Mouse (Mus musculus) liver, embryonic 14.5 days (tissue): ENCODE measurements around the gene Gm17655. TPM values are rescaled to one million over a fixed set of nuclear protein-coding genes. Genes with fewer than 3 reads are reported as not detected.
"Not testable (repeated sequence)": the region's sequence is repeated elsewhere in the genome, so short reads cannot be mapped to it uniquely, and the experiment has no call there.

Experiments used
- ATAC-seq: fragments of 200-750 bp; cut with Nextera tagmentation; 2 replicates; pipeline ENCODE4 v1.8.0; 2017; ENCODE audit warnings: moderate number of reproducible peaks, mild to moderate bottlenecking, moderate library complexity; ENCODE audit not compliant: insufficient read depth
- DNase-seq, 3 experiments: peaks; one replicate each; pipeline ENCODE4 v3.0.0-alpha.2; 2012 to 2013; ENCODE audit warnings: low read depth in 3 of 3, low spot score in 3 of 3
- H3K27ac ChIP-seq: fragments of 300-500 bp; sonication (generic); 2 replicates; pipeline ENCODE4 v1.5.1; 2014; ENCODE audit warnings: moderate library complexity, mild to moderate bottlenecking, control low read depth, inconsistent platforms
- H3K27me3 ChIP-seq: fragments of 300-500 bp; sonication (generic); 2 replicates; pipeline ENCODE4 v1.6.1; 2014; ENCODE audit warnings: mild to moderate bottlenecking, low read length, moderate library complexity; ENCODE audit not compliant: control insufficient read depth, insufficient read depth
- H3K36me3 ChIP-seq: fragments of 300-500 bp; sonication (generic); replicated peaks from 2 replicates; pipeline ENCODE4 v1.6.1; 2014; ENCODE audit warnings: low read depth; ENCODE audit not compliant: control insufficient read depth, insufficient read depth
- H3K4me1 ChIP-seq, 2 experiments: fragments of 200-500 bp in 1 of 2; fragments of 300-500 bp in 1 of 2; sonication (generic) in 1 of 2; replicated peaks; 2 replicates each; pipeline ENCODE4 v1.6.1; 2012 to 2014; ENCODE audit warnings: antibody characterized with exemption in 1 of 2, inconsistent platforms in 1 of 2, low read length in 1 of 2; ENCODE audit not compliant: control insufficient read depth in 2 of 2, insufficient read depth in 2 of 2
- H3K4me2 ChIP-seq: fragments of 300-500 bp; sonication (generic); 2 replicates; pipeline ENCODE4 v1.6.1; 2014; ENCODE audit warnings: low read depth, mild to moderate bottlenecking, control low read depth, moderate library complexity
- H3K4me3 ChIP-seq, 2 experiments: fragments of 200-500 bp in 1 of 2; fragments of 300-500 bp in 1 of 2; sonication (generic) in 1 of 2; 2 replicates each; pipeline ENCODE4 v1.5.1; 2012 to 2014; ENCODE audit warnings: low read depth in 2 of 2, low read length in 2 of 2, mild to moderate bottlenecking in 2 of 2, control low read depth in 1 of 2, inconsistent platforms in 1 of 2, moderate library complexity in 1 of 2; ENCODE audit not compliant: insufficient read depth in 1 of 2
- H3K9ac ChIP-seq: fragments of 300-500 bp; sonication (generic); replicated peaks from 2 replicates; pipeline ENCODE4 v1.6.1; 2014; ENCODE audit warnings: mild to moderate bottlenecking, control low read depth, moderate library complexity
- H3K9me3 ChIP-seq: fragments of 300-500 bp; sonication (generic); 2 replicates; pipeline ENCODE4 v1.6.1; 2016; ENCODE audit warnings: low read length, mixed read lengths; ENCODE audit not compliant: control insufficient read depth
- CTCF ChIP-seq: IDR thresholded peaks from 2 replicates; pipeline ENCODE4 v1.5.1; 2016; ENCODE audit warnings: antibody characterized with exemption, low read depth, control low read depth
- EP300 ChIP-seq: IDR thresholded peaks from 2 replicates; pipeline ENCODE4 v1.6.1; 2016; ENCODE audit warnings: antibody characterized with exemption, low read depth
- WGBS: fragments of 180-500 bp; shearing (Covaris S2); extraction: QIAGEN DNeasy Blood & Tissue Kit; methylation state at CpG from one replicate; pipeline ENCODE4 v1.1.7; 2014; ENCODE audit not compliant: insufficient replicate concordance; 5-methylcytosine and 5-hydroxymethylcytosine counted together
- polyA plus RNA-seq, 2 experiments: library from polyadenylated mRNA; depleted of rRNA in 1 of 2; stranded (reverse) in 1 of 2; unstranded in 1 of 2; fragments of >200 nt; fragmentation: Nextera tagmentation in 1 of 2; extraction: Ambion mirVana in 1 of 2; gene quantifications; 2 replicates each; pipeline versions ENCODE4 v1.2.1 to v1.2.3; 2012 to 2014

The Gm17655 gene
- polyA plus RNA-seq (2012; rRNA removed) = 0.30 and 0.59 TPM in 2 replicates
- polyA plus RNA-seq (2014; fragmentation: Nextera tagmentation; extraction: Ambion mirVana) = 2.0 and 2.3 TPM in 2 replicates

DNA sequence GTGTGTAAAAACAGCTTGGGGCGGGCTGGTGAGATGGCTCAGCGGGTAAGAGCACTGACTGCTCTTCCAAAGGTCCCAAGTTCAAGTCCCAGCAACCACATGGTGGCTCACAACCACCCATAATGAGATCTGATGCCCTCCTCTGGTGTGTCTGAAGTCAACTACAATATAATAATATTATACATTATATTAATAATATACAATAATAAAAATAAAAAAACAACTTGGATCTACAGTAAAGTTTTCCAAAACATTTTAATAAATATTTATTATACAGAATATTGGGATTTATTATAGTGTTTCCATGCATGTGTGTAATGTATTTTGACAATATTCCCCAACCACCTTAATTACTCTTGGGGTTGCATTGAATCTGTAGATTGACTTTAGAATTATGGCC lies at the start of gene Gm17655:
Gene Gm17655 (minus strand): TSS at position 101 of the 400 bp plus-strand sequence.
- not testable (repeated sequence) for H3K9ac ChIP-seq, DNase-seq, ATAC-seq, H3K4me2 ChIP-seq, H3K4me3 ChIP-seq, H3K4me1 ChIP-seq, H3K27ac ChIP-seq, H3K27me3 ChIP-seq, H3K36me3 ChIP-seq, H3K9me3 ChIP-seq
- WGBS = 30% methylated on average over 2 of the region's 2 CpGs

GRCm38 (mm10) chr5:110109991-110110441 lies 37.7 kb upstream of the Gm17655 start, which contains the start of gene Zfp605:
Gene Zfp605, plus strand, starts transcription at chr5:110110092.
- H3K4me3 ChIP-seq = peak within 1 kb of the TSS; percentile 70 to 94
- TF ChIP-seq CTCF = no peak
- TF ChIP-seq EP300 = no peak
- H3K9ac ChIP-seq = peak within 1 kb of the TSS; percentile 73
- ATAC-seq (peak; percentile 31), DNase-seq (peak; percentile 58 to 72 (median 60))
- WGBS = 0% methylated on average over 12 of the region's 12 CpGs
- peaks cover 4 to 11% of the 10 kb centered on the region in 2 experiments; a peak in 2 of 4 replicates for H3K4me1 ChIP-seq
- peaks cover 6% of the 10 kb centered on the region; the same call in 1 of the 2 replicates for H3K36me3 ChIP-seq
- H3K27me3 ChIP-seq = no peaks in the 10 kb centered on the region
- H3K27ac ChIP-seq = peak within 1 kb of the TSS; percentile 70
- peak within 1 kb of the TSS; percentile 74 for H3K4me2 ChIP-seq
- H3K9me3 ChIP-seq = no peaks in the 10 kb centered on the region

DNA sequence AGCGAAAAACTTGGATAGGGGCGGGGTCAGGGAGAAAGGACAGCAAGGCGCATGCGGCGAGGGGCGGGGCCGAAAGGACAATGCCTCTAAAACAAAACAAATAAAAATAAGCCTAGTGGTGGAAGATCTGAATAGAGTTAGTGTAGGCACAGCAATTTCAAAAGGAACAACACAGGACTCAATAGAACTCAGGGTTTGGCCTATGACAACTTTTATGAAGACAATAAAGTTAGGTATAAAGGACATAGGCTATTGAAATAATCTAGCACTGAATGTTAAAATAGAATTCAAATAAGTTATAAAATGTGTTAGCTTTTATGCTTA lies 36.0 kb upstream of the Gm17655 start:
- DNase-seq = no peak
- Histone ChIP-seq H3K4me1 (peaks cover 4 to 11% of the 10 kb centered on the region in 2 experiments; a peak in 2 of 4 replicates), H3K36me3 (peaks cover 13% of the 10 kb centered on the region), H3K27me3 (no peaks in the 10 kb centered on the region), H3K9ac (no peak overlapping the region), H3K27ac (no peak overlapping the region), H3K4me2 (peak overlapping the region; percentile 80), H3K9me3 (no peaks in the 10 kb centered on the region), H3K4me3 (peak overlapping the region; percentile 78 to 84; a peak in 3 of 4 replicates)
- TF ChIP-seq EP300 (no peak), CTCF (0 out of 2 replicates have a peak, but pooled peaks have one; percentile 8)
- no peak for ATAC-seq
- WGBS = 2% methylated on average over 7 of the region's 7 CpGs

DNA sequence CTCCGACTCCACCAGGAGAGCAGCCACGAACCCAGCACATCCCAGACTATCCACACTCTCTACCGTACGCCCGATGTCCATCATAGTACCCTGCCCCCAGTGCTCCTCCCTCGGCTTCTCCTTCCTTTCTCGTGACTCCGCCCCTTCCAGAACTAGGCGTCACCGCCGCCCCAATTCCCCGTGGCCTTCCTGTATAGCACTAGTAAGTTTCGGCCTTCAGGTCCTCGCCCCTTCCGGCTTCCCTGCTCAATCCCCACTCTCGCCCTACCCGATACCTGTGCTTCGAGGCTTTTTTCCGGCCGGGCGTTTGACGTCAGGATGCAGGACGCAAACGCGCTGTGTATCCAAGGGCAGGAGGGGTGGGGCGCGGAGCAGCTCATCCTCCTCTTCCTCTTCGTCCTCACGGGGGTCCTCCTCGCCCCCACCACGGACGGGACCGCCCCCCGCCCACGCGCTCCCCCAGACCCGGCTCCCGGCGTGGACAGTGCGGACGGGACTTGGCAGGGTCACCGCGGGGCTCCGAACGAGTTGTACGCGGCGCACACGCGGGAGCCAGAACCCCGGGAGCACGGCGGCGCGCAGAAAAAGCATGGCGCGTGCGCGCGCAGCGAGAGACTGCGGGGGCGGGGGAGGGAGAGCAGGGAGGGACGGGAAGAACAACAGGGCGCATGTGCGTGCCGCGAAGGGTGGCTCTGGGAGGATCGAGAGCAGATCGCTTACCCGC lies 35.4 kb upstream of the Gm17655 start, which contains the start of gene Gtpbp6:
Gene Gtpbp6 (minus strand): TSS at position 617 of the 724 bp plus-strand sequence.
- Histone ChIP-seq H3K4me1 (peaks cover 4 to 11% of the 10 kb centered on the region in 2 experiments; a peak in 2 of 4 replicates), H3K9me3 (no peaks in the 10 kb centered on the region), H3K27ac (peak within 1 kb of the TSS; percentile 76), H3K9ac (peak within 1 kb of the TSS; percentile 73), H3K4me2 (peak within 1 kb of the TSS; percentile 80), H3K36me3 (peaks cover 13% of the 10 kb centered on the region), H3K27me3 (no peaks in the 10 kb centered on the region), H3K4me3 (peak within 1 kb of the TSS; percentile 78 to 84)
- peak; percentile 84 for ATAC-seq
- DNase-seq = peak; percentile 93 to 95 (median 94)
- WGBS = under 1% methylated on average over 68 of the region's 71 CpGs
- TF ChIP-seq EP300 = no peak
- TF ChIP-seq CTCF = no peak

- DNase-seq = no peak
- ATAC-seq = peak; percentile 22; the same call in 1 of the 2 replicates
- Histone ChIP-seq H3K4me2 (peak overlapping the region; percentile 80), H3K9ac (peak overlapping the region; percentile 73), H3K9me3 (no peaks in the 10 kb centered on the region), H3K4me1 (peaks cover 4 to 11% of the 10 kb centered on the region in 2 experiments; a peak in 2 of 4 replicates), H3K27ac (no peak overlapping the region), H3K27me3 (no peaks in the 10 kb centered on the region), H3K4me3 (peak overlapping the region; percentile 78 to 84), H3K36me3 (peaks cover 13% of the 10 kb centered on the region)
- 17% methylated on average over 41 of the region's 41 CpGs for WGBS
- TF ChIP-seq CTCF (peak; percentile 1; the same call in 1 of the 2 replicates), EP300 (no peak)
Measured at GRCm38 (mm10) chr5:110106901-110107564, 34.7 kb upstream of the Gm17655 start.
